Mouse (Mus musculus) cortical plate, adult 2 months (tissue): Measurements from ENCODE around the gene Zfp948. TPM values are rescaled to one million over a fixed set of nuclear protein-coding genes. Genes with fewer than 3 reads are reported as not detected.
"Not testable (repeated sequence)": the region's sequence is repeated elsewhere in the genome, so short reads cannot be mapped to it uniquely, and the experiment has no call there.

Source experiments
- H3K27ac ChIP-seq: fragments of 200-500 bp; 2 replicates; pipeline ENCODE4 v1.5.1; 2012; ENCODE audit warnings: low read length, control low read depth, inconsistent platforms; ENCODE audit not compliant: insufficient read depth
- H3K4me1 ChIP-seq: fragments of 200-500 bp; 2 replicates; pipeline ENCODE4 v1.6.1; 2011; ENCODE audit warnings: low read length; ENCODE audit not compliant: control insufficient read depth, insufficient read depth
- H3K4me3 ChIP-seq: fragments of 200-500 bp; 2 replicates; pipeline ENCODE4 v1.5.1; 2011; ENCODE audit warnings: mild to moderate bottlenecking, low read length, control low read depth; ENCODE audit not compliant: insufficient read depth
- CTCF ChIP-seq: fragments of 200-500 bp; IDR thresholded peaks from 2 replicates; pipeline ENCODE4 v1.5.1; 2011; ENCODE audit warnings: mild to moderate bottlenecking, control low read depth, low read length; ENCODE audit not compliant: insufficient read depth; ENCODE audit errors: extremely low read depth
- POLR2A ChIP-seq: fragments of 200-500 bp; IDR thresholded peaks from 2 replicates; pipeline ENCODE4 v1.6.1; 2011; ENCODE audit warnings: mild to moderate bottlenecking, low read length, control low read depth; ENCODE audit not compliant: insufficient read depth; ENCODE audit errors: extremely low read depth
- polyA plus RNA-seq: library from polyadenylated mRNA; depleted of rRNA; stranded (reverse); fragments of >200 nt; gene quantifications from 2 replicates; pipeline ENCODE4 v1.2.3, GENCODE M21; 2012; rRNA removed

Gene Zfp948
- polyA plus RNA-seq, 1 experiment = 11.2 TPM

DNA sequence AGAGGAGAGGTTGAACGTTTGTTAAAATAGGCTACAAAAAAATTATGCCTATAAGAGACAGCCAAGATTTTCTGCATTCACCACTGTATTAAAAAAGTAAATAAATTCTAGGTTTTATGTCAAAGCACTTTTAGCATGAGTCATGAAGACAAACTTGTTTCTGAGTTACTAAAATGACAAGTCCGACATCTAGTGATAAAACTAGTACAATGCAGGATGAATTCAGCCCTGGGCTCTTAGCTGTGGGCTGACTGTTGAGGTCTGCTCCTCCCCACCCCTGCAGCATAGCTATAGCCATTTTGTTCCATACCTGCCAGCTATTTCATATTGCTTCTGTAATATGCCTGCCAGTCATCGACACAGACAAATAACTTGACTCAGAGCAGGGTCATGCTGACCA lies 49.5 kb downstream of the Zfp948 start:
- H3K4me3 ChIP-seq = no peak overlapping the region
- no peak overlapping the region for H3K27ac ChIP-seq
- no peaks in the 10 kb centered on the region for H3K4me1 ChIP-seq
- TF ChIP-seq POLR2A (no peak), CTCF (no peak)

DNA sequence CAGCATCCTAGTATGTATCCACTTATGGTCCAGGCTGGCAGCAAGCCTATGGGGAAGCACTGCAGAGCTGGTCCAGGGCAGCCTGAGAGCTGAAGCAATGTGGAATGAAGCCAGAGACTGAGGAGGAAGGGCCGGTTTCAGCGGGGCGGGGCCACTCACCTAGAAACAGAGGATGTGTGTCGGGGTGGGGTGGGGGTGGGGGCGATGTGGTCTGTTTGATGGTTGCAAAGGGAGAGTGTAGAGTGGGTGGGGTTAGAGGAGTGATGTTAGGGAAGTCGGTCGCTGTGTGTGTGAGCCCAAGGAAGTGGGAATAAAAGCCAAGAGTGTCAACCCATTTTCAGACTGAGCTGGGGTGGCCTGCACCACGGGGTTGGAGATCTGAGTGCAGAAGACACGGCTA lies 50.5 kb downstream of the Zfp948 start:
- no peak for TF ChIP-seq POLR2A
- TF ChIP-seq CTCF = no peak

DNA sequence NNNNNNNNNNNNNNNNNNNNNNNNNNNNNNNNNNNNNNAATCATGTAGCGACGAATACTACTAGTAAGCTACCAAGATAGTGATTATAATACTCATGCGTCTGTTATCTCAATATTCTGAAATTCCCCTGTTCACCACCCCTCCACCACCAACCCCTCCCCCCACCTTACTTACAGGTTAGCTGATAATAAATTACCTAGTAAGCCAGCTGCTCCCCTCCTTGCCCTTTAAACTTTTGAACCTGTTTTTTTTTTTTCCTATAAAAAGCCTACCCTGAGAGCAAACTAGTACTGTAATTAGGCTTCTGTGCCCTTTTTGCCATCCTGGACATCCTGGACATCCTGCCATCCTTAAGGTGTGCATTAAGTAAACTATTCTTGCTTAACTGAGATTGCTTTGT lies 56.8 kb downstream of the Zfp948 start:
- TF ChIP-seq POLR2A (no peak), CTCF (no peak)
- Histone ChIP-seq H3K4me1 (no peaks in the 10 kb centered on the region), H3K4me3 (no peak overlapping the region), H3K27ac (no peak overlapping the region)

More for the DNA sequence above, 50.5 kb downstream of the Zfp948 start:
- Histone ChIP-seq H3K4me1 (no peaks in the 10 kb centered on the region), H3K27ac (no peak overlapping the region), H3K4me3 (no peak overlapping the region)

DNA sequence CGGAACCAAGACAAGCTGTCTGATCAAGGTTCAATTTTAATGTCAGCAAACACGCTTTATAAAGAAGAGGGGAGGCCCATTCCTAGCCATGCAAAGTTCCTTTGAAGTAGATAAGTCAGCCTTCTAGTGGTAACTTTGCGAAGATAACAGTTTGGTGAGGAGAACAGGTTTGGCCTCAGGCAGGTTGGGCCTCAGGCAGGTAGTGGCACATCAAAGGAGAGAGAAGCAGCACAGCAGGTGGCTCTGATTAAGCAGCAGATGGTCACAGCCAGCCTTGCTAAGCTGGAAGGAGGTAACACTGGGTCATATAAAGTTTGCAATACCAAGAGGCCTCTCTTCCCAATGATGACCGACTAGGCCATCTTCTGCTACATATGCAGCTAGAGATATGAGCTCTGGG lies 69.0 kb downstream of the Zfp948 start:
- not testable (repeated sequence) for H3K27ac ChIP-seq, H3K4me1 ChIP-seq, H3K4me3 ChIP-seq

Other genes with a start within 250 kb of the Zfp948 start
- 1.0 and 1.1 TPM in 2 replicates for gene Zfp677, start 183.3 kb upstream of the Zfp948 start, polyA plus RNA-seq
- gene Zfp54, start 143.8 kb upstream of the Zfp948 start, polyA plus RNA-seq = 1.0 and 1.2 TPM in 2 replicates
- gene Zfp51, start 116.6 kb upstream of the Zfp948 start, polyA plus RNA-seq = 3.2 and 3.7 TPM in 2 replicates
- 2.9 TPM in 2 replicates for gene Zfp53, start 78.0 kb upstream of the Zfp948 start, polyA plus RNA-seq
- gene Zfp52, start 31.5 kb upstream of the Zfp948 start, polyA plus RNA-seq = 2.4 and 3.2 TPM in 2 replicates
- gene Zfp983, start 83.6 kb downstream of the Zfp948 start, polyA plus RNA-seq = 6.3 TPM in 2 replicates
- gene Gm10226, start 124.9 kb downstream of the Zfp948 start, polyA plus RNA-seq = 2.3 and 5.4 TPM in 2 replicates
- gene Zfp760, start 140.7 kb downstream of the Zfp948 start, polyA plus RNA-seq = 5.8 TPM in 2 replicates
- 1.1 and 1.5 TPM in 2 replicates for gene Zfp229, start 163.8 kb downstream of the Zfp948 start, polyA plus RNA-seq